Mouse (Mus musculus) G1E (cell line): ENCODE measurements at regions not wholly inside any gene's neighbourhood (a gene's known extent, or its start where the extent isn't known, plus 50 kb on each side); places are given as distances from the start of the nearest gene placed in this dataset.

Experiments
- ATAC-seq: 2 replicates; pipeline ENCODE4 v1.8.0; 2016; ENCODE audit warnings: mild to moderate bottlenecking; ENCODE audit not compliant: insufficient number of reproducible peaks, poor library complexity, low FRiP score, severe bottlenecking; ENCODE audit errors: extremely low read depth
- DNase-seq: peaks from one replicate; pipeline ENCODE4 v3.0.0; 2012; ENCODE audit warnings: low spot score
- H3K27me3 ChIP-seq: 2 replicates; pipeline ENCODE4 v1.6.1; 2012; ENCODE audit warnings: mild to moderate bottlenecking, low read length, inconsistent platforms; ENCODE audit not compliant: insufficient read depth
- H3K36me3 ChIP-seq: replicated peaks from 2 replicates; pipeline ENCODE3; 2012; ENCODE audit warnings: mild to moderate bottlenecking, inconsistent platforms
- H3K4me1 ChIP-seq: 2 replicates; pipeline ENCODE4 v1.6.1; 2012; ENCODE audit warnings: low read depth, low read length, inconsistent platforms, mixed read lengths; ENCODE audit not compliant: insufficient read depth
- H3K4me3 ChIP-seq: 2 replicates; pipeline ENCODE4 v1.5.1; 2012; ENCODE audit warnings: low read depth, mild to moderate bottlenecking, inconsistent platforms, low read length, moderate library complexity, mixed read lengths
- H3K9me3 ChIP-seq: replicated peaks from 2 replicates; pipeline ENCODE4 v1.6.1; 2012; ENCODE audit warnings: inconsistent platforms
- CTCF ChIP-seq: IDR thresholded peaks from 2 replicates; pipeline ENCODE4 v1.5.1; 2012; ENCODE audit warnings: low read depth, low read length, inconsistent platforms, mixed read lengths
- GATA1 ChIP-seq: IDR thresholded peaks from 2 replicates; pipeline ENCODE4 v1.6.1; 2012; ENCODE audit warnings: borderline replicate concordance, low read length, inconsistent platforms, mixed read lengths
- GATA2 ChIP-seq: IDR thresholded peaks from 2 replicates; pipeline ENCODE4 v1.6.1; 2012; ENCODE audit warnings: low read depth, low read length, inconsistent platforms, borderline replicate concordance
- POLR2AphosphoS5 ChIP-seq: IDR thresholded peaks from 2 replicates; pipeline ENCODE4 v1.6.1; 2012; ENCODE audit warnings: low read depth, low read length, inconsistent platforms; ENCODE audit not compliant: insufficient replicate concordance
- TAL1 ChIP-seq: conservative IDR thresholded peaks from 2 replicates; pipeline ENCODE4 v1.6.1; 2012; ENCODE audit warnings: low read depth, low read length, inconsistent platforms, mixed read lengths

DNA sequence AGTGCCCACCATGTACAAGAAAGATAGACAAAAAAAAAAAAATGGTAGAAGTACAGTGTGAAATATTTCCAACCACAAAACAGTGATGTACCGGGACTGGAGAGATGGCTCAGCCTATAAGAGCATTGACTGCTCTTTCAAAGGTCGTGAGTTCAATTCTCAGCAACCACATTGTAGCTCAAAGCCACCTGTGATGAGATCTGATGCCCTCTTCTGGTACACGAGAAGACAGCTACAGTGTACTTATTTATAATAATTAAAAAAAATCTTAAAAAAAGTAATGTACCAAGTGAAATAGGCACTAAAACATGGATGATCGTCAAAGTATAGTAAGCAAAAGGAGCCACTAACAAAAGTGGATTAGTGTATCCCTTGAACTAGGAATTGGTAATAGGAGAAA is 1154.2 kb upstream of the Sel1l start:
- ATAC-seq, result no peak
- no peak for DNase-seq
- no peaks in the 10 kb centered on the region for H3K4me1 ChIP-seq
- H3K9me3 ChIP-seq, result no peaks in the 10 kb centered on the region
- no peak for TF ChIP-seq CTCF
- no peaks in the 10 kb centered on the region for H3K27me3 ChIP-seq
- no peaks in the 10 kb centered on the region for H3K36me3 ChIP-seq
- no peak overlapping the region for H3K4me3 ChIP-seq

DNA sequence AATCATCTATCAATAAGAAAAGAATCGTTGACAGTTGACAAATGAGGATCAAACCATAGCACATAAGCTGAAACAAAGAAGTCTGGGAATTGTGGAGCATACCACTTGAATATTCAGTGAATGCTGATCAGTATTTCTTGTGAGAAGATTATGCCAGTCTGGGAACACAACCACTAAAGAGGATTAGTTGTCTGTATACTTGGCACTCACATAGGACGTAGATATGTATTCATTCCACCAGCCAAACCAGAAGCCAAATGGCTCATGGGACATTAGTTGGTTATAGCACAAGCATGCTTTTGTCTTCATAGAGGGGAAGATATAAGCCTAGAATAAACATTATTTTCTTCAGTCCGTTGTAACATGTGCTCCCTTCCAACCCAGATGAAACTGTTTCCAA is 1126.7 kb upstream of the Sel1l start:
- Histone ChIP-seq H3K4me3 (no peak overlapping the region), H3K36me3 (no peaks in the 10 kb centered on the region), H3K27me3 (no peaks in the 10 kb centered on the region), H3K9me3 (peaks cover 11% of the 10 kb centered on the region; the same call in 1 of the 2 replicates), H3K4me1 (no peaks in the 10 kb centered on the region)
- no peak for ATAC-seq
- no peak for DNase-seq
- no peak for TF ChIP-seq CTCF
- TF ChIP-seq GATA1, result no peak

DNA sequence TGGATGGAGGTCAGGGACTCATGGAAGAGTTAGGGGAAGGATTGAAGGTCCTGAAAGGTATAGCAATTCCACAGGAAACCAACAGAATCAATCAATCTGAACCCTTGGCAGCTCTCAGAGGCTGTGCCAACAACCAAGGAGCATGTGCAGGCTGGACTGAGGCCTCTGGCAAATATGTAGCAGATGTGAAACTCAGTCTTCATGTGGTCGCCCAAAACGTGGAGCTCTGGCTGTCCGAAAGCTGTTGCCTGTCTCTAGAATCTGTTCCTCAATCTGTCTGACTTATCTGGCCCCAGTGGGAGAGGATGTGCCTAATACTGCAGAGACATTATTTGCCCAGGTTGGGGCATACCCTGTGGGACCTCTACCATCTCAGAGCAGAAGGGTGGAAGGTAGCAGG is 1095.4 kb upstream of the Sel1l start:
- Histone ChIP-seq H3K27me3 (no peaks in the 10 kb centered on the region), H3K4me3 (no peak overlapping the region), H3K9me3 (peaks cover 6% of the 10 kb centered on the region), H3K36me3 (no peaks in the 10 kb centered on the region), H3K4me1 (no peaks in the 10 kb centered on the region)
- DNase-seq, result no peak
- TF ChIP-seq GATA2, result no peak
- TF ChIP-seq TAL1, result no peak
- TF ChIP-seq GATA1, result no peak
- ATAC-seq, result no peak

- no peak for DNase-seq
- H3K4me1 ChIP-seq, result no peaks in the 10 kb centered on the region
- ATAC-seq, result no peak
- no peak overlapping the region for H3K4me3 ChIP-seq
- TF ChIP-seq POLR2AphosphoS5 (no peak), GATA1 (no peak), CTCF (no peak), GATA2 (no peak), TAL1 (no peak)
- H3K36me3 ChIP-seq, result no peaks in the 10 kb centered on the region
- H3K9me3 ChIP-seq, result peaks cover 5% of the 10 kb centered on the region
- H3K27me3 ChIP-seq, result no peaks in the 10 kb centered on the region
Observed at GRCm38 (mm10) chr12:92927591-92927990, 1078.6 kb upstream of the Sel1l start.

DNA sequence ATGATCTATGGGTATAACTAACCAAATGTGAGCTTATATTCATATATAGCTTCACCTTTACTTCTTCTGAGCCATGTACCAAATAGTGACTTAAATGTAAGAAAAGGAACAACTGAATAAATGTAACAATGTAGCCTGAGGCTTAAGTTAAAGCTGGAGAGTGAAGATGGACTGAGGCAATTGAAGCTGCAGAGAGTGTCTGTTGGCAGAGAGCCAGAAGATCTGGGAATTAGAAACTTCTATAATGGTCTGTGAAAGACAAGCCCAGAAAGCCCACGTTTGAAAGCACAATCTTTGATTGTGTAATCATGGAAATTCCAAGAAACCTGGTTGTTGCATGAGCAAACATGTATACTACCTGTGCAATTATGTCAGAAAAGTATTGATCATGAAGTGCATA is 1078.0 kb upstream of the Sel1l start:
- no peak for TF ChIP-seq POLR2AphosphoS5
- TF ChIP-seq CTCF, result no peak
- TF ChIP-seq GATA1, result no peak
- TF ChIP-seq TAL1, result no peak
- no peak for TF ChIP-seq GATA2
- no peaks in the 10 kb centered on the region for H3K4me1 ChIP-seq
- DNase-seq (no peak), ATAC-seq (no peak)
- peaks cover 5% of the 10 kb centered on the region for H3K9me3 ChIP-seq
- H3K4me3 ChIP-seq, result no peak overlapping the region
- H3K27me3 ChIP-seq, result no peaks in the 10 kb centered on the region
- H3K36me3 ChIP-seq, result no peaks in the 10 kb centered on the region

- no peak for DNase-seq
- Histone ChIP-seq H3K36me3 (no peaks in the 10 kb centered on the region), H3K4me3 (no peak overlapping the region), H3K4me1 (no peaks in the 10 kb centered on the region), H3K9me3 (peaks cover 4% of the 10 kb centered on the region), H3K27me3 (no peaks in the 10 kb centered on the region)
- TF ChIP-seq TAL1, result no peak
- TF ChIP-seq GATA1, result no peak
- no peak for TF ChIP-seq CTCF
- no peak for TF ChIP-seq GATA2
- no peak for TF ChIP-seq POLR2AphosphoS5
- ATAC-seq, result no peak
Observed at GRCm38 (mm10) chr12:92919920-92920319, 1071.0 kb upstream of the Sel1l start.

- Histone ChIP-seq H3K4me3 (no peak overlapping the region), H3K9me3 (peaks cover 4% of the 10 kb centered on the region), H3K27me3 (no peaks in the 10 kb centered on the region), H3K4me1 (no peaks in the 10 kb centered on the region), H3K36me3 (no peaks in the 10 kb centered on the region)
- no peak for DNase-seq
- no peak for TF ChIP-seq CTCF
- no peak for TF ChIP-seq POLR2AphosphoS5
- TF ChIP-seq GATA1, result no peak
- TF ChIP-seq GATA2, result no peak
- TF ChIP-seq TAL1, result no peak
- no peak for ATAC-seq
Observed at GRCm38 (mm10) chr12:92916267-92916666, 1067.3 kb upstream of the Sel1l start.
